Mouse (Mus musculus): ENCODE data around the gene Mapt.

The Mapt gene

GRCm38 (mm10) chr11:104315703-104316102 is 84.5 kb downstream of the Mapt start:
- peak in 1 of 2 experiments; percentile 72 for DNase-seq (ENCODE audit: low spot score in 2 of 2)

DNA sequence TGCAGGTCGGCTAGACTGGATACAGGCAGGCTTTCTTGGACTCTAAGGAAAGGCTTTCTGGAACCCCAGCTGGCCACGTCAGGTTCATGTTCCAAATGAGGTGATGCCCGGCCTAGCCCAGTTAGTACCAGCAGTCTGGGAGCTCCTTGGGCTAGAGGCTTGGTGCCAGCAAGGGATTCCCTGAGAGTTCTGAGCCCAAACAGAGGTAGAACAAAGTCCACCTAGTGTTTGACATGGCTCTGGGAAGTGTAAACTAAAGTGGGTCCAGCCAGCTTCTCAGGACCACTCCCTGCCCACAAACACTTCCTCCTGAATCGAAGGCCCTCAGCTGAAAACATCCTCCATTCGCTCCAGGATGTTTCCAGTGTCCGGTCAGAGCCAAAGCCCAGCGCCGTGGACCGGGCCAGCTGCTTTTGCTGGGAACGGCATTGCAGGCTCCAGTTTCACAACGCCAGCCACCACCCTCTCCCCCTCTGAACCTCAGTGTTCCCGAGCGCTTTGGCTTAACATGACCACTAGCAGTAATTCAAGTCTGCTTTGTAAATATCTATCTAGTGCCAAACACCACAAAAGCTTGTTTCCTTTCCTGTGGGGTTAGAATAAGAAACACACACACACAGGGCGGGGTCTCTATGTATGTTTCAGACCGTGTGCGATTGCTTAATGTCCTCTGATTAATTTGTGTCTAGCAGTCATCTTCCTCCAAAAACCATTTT is 85.7 kb downstream of the Mapt start:
- DNase-seq (ENCODE audit: low spot score in 2 of 2): no peak

GRCm38 (mm10) chr11:104317631-104318030 is 86.4 kb downstream of the Mapt start:
- DNase-seq (ENCODE audit: low spot score in 2 of 2): no peak

DNA sequence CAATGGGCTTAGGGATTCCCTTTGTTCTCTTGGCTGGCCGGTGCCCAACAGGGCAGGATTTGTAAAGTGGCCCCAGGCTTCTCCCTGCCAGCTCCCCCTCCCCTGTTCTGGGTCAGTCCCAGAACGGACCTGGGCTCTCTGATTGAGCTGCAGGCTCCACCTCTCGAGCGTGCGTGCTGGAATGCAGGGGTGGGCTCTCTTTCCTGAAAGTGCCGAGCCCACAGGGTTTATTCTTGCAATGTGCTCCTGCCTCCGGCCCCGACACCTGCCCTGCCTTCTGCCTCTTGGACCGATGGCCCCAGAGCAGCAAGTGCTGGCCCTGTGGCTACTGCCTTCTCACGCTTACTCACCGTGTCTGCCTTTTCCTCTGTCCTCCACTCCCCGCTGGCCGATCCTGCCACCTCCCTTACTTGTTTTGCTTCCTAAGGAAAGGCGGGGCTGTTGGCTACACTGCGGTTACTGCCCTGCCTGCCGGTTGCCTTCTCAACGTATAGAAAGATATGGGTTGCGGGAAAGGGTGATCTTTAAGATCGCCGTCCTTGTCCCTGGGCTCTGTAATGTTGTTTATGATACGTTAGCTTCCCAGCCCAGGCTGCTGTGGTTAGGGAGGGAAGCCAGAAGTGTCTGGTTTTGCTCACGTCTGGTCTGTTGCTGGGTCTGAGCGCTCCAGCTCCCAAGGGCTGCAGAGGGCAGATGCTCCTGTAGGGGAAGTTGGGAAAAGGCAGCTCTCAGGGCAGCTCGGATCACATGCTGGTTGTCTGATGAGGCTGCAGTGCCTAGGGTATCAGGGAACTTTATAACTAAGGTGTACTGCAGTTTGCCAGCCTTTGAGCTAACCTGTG is 88.0 kb downstream of the Mapt start:
- DNase-seq (ENCODE audit: low spot score in 2 of 2): no peak

DNA sequence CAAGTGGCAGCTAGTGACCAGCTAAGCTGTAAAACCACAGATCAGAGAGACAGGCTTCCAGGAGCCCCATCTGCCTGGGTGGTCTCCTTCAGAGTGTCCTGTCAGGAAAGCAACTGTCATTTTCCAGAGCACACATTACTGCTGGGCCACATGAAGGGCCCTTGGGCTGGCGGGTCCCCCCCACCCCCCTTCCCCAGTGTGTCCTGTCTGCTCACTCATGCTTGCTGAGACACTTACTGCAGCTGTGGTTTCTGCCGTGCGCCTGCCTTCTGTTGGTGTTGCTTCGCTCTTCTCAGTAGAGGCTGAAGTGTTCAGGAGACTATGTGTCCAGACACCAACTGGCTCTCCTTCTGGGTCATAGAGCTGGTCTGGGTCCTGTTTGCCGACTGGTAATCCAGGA is 89.3 kb downstream of the Mapt start:
- DNase-seq (ENCODE audit: low spot score in 2 of 2): no peak

- DNase-seq (ENCODE audit: low spot score in 2 of 2): no peak
These were observed 91.0 kb downstream of the Mapt start for GRCm38 (mm10) chr11:104322142-104322541.

- no peak for DNase-seq (ENCODE audit: low spot score in 2 of 2)
These were observed 96.3 kb downstream of the Mapt start for GRCm38 (mm10) chr11:104327462-104327861.

- no peak for DNase-seq (ENCODE audit: low spot score in 2 of 2)
These were observed 96.8 kb downstream of the Mapt start for GRCm38 (mm10) chr11:104327946-104328345.

DNA sequence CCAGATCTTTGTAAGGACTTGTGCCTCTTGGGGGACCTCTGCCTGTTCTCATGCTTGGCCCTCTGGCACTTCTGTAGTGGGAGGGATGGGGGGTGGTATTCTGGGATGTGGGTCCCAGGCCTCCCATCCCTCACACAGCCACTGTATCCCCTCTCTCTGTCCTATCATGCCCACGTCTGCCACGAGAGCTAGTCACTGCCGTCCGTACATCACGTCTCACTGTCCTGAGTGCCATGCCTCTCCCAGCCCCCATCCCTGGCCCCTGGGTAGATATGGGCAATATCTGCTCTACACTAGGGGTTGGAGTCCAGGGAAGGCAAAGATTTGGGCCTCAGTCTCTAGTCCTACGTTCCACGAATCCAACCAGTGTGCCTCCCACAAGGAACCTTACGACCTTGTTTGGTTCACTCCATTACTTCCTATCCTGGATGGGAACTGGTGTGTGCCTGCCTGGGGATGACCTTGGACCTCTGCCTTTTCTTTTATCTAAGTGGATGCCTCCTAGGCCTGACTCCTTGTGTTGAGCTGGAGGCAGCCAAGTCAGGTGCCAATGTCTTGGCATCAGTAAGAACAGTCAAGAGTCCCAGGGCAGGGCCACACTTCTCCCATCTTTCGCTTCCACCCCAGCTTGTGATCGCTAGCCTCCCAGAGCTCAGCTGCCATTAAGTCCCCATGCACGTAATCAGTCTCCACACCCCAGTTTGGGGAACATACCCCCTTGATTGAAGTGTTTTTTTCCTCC is 98.2 kb downstream of the Mapt start:
- DNase-seq (ENCODE audit: low spot score in 2 of 2): no peak

GRCm38 (mm10) chr11:104330151-104330550 is 99.0 kb downstream of the Mapt start:
- DNase-seq (ENCODE audit: low spot score in 2 of 2): no peak

- no peak for DNase-seq (ENCODE audit: low spot score in 2 of 2)
These were observed 100.0 kb downstream of the Mapt start for GRCm38 (mm10) chr11:104331208-104331607.

DNA sequence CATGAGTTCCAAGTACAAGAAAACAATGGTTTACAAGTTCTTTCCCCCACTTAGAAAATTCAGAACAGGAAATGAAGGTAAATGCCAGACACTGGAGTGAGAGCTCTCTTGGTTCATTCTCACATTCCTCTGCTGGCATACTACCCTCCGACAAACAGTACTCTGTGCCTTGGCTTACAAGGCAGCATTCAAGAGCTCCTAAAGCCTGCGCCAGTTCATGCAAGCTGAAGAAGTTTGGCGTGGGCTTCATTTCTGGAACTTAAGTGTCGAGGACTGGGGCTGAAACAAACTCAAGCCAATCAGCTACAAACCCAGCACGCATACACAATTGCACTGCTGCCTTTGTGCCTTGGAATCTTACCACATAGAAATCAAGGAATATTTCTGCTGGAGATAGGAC is 100.9 kb downstream of the Mapt start:
- DNase-seq (ENCODE audit: low spot score in 2 of 2): no peak

- DNase-seq (ENCODE audit: low spot score in 2 of 2): no peak
These were observed 102.9 kb downstream of the Mapt start for GRCm38 (mm10) chr11:104334115-104334514.

- DNase-seq (ENCODE audit: low spot score in 2 of 2): no peak
These were observed 103.8 kb downstream of the Mapt start for GRCm38 (mm10) chr11:104334946-104335345.

- no peak for DNase-seq (ENCODE audit: low spot score in 2 of 2)
These were observed 115.7 kb downstream of the Mapt start for GRCm38 (mm10) chr11:104346931-104347330.

DNA sequence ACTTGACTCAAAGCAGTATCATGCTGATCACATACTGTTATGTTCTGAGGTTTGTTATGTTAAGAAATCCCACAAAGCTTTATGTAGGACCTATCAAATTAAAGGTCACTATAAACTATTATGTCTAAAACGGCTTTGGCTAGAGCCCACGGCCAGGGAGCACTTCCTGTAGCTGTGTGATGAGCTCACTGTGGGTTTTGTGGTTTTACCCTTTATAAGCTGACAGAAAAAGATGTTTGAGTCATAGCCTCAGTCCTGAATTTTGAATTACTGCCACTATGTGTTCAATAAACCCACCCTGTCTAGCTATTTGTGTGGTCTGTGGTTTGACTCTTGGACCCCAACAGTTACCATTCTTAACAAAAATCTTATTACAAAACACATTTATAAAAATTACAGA is 130.6 kb downstream of the Mapt start:
- DNase-seq (ENCODE audit: low spot score in 2 of 2): no peak

DNA sequence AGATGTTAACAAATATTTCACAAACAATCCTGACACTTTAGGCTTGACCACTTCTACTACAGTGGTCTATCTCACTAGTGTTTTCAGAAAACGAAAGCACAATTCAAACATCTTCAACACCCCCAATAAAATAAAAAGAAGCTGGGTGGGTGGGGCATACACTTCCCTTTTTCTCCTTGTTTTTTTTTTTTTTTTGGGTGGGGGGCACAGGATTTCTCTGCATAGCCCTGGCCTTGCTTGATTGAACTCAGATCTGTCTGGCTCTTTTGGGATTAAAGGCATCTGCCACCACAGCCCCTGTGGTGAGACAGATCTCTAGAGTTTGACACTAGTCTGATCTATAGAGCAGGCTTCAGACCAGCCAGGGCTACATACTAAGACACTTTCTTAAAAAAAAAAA is 131.5 kb downstream of the Mapt start:
- DNase-seq (ENCODE audit: low spot score in 2 of 2): no peak

GRCm38 (mm10) chr11:104363823-104364600 is 132.8 kb downstream of the Mapt start:
- DNase-seq (ENCODE audit: low spot score in 2 of 2): no peak

DNA sequence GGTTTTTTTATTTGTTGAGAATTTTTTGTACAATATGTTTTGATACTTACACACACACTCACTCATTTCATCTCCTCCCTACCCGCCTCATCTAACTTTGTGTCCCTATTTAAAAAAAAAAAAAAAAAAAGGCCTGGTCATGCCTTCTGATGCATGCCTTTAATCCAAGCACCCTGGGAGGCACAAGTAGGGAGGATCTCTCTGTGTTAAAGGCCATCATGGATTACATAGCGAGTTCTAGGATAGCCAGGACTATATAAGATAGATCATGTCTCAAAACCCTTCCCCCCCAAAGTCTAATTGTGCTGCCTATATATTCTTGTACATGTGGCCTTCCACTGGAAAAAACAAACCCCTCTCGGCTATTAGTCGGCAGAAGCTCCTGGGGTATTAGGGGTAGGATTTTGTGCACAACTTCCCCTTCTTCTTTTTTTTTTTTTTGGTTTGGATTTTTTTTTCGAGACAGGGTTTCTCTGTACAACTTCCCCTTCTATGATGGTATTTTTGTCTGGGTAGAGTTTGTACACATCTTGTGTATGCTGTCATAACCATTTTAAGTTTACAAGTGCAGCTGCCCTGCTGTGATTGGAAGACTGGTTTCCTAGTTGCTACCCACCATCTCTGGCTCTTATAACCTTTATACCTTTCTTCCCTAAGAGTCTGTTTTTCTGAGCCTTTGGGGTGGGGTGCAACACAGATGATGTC is 136.4 kb downstream of the Mapt start:
- DNase-seq (ENCODE audit: low spot score in 2 of 2): no peak

DNA sequence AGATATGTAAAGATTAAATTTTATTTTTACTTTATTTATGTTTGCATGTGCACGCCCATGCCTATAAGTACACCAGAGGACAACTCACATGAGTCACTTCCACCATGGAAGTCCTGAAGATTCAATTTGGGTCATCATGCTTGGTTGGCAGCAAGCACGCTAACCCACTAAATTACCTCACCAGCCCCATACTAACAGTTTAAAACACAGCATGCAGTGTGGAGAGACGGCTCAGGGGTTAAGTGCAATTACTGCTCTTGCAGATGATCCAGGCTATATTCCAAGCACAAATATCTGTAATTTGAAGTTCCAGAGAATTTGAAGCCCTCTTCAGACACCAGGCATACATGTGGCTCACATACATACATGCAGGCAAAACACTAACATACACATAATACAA is 145.1 kb downstream of the Mapt start:
- no peak for DNase-seq (ENCODE audit: low spot score in 2 of 2)

DNA sequence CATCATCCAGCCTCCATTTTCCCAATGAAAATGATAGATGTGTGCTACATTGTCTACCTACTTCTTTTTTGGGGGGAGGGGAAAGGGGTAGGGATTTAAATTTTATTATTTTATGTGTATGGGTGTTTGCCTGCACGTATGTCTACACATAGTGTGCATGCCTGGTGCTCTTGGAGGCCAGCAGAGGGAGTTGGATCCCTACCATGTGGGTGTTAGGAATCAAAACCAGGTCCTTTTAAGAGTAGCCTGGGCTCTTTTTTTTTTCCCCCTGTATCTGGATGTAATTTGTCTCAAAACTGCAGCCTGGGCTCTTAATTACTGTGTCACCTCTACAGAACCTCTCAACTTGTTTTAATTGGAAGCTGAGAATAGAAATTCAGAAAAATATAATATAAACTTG is 148.4 kb downstream of the Mapt start:
- DNase-seq (ENCODE audit: low spot score in 2 of 2): no peak
